Mouse (Mus musculus): Measurements from ENCODE around the gene Tmem131l. TPM values are rescaled to one million over a fixed set of nuclear protein-coding genes. Genes with fewer than 3 reads are reported as not detected.
"Not testable (repeated sequence)": the region's sequence is repeated elsewhere in the genome, so short reads cannot be mapped to it uniquely, and the experiment has no call there.

Tmem131l gene
- polyA plus RNA-seq, 1 experiment, result 9.8 TPM

DNA sequence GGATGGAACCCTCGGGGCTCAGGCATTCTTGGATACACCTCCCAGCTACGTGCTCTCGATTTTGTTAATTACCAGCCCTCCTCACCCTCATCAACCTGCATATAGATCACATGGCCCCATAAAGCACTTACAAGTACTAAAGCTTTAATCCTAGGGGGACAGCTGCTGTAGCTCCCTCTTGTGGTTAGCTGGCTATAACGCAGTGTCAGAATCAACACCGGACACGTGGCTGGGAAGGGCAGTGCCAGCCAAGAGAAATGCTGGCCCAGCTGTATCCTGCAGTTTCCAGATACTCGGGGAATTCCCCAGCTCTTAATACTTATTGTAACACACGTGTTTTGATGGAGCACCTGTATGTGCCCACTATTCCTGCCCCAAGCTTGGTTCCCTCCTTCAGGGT, 140.4 kb downstream of the Tmem131l start:
- Histone ChIP-seq H3K4me3 (ENCODE audit: insufficient read depth, low read depth, low read length) (no peak overlapping the region), H3K4me1 (ENCODE audit: control insufficient read depth, insufficient read depth, low read length) (no peaks in the 10 kb centered on the region), H3K27me3 (replicated peaks; ENCODE audit: control insufficient read depth, insufficient read depth, low read length) (no peaks in the 10 kb centered on the region), H3K27ac (ENCODE audit: insufficient read depth, low read depth, low read length) (no peak overlapping the region), H3K36me3 (ENCODE audit: control insufficient read depth, insufficient read depth, low read length) (no peaks in the 10 kb centered on the region)
- TF ChIP-seq CTCF (conservative IDR thresholded peaks at IDR 0.05; ENCODE audit: insufficient read depth, insufficient read length, low read depth, low read length) (peak; percentile 78), POLR2A (IDR thresholded peaks at IDR 0.05; ENCODE audit: low read depth, low read length) (no peak)
- 25% methylated on average over 8 of the region's 8 CpGs for WGBS
- peak; percentile 46 for DNase-seq

DNA sequence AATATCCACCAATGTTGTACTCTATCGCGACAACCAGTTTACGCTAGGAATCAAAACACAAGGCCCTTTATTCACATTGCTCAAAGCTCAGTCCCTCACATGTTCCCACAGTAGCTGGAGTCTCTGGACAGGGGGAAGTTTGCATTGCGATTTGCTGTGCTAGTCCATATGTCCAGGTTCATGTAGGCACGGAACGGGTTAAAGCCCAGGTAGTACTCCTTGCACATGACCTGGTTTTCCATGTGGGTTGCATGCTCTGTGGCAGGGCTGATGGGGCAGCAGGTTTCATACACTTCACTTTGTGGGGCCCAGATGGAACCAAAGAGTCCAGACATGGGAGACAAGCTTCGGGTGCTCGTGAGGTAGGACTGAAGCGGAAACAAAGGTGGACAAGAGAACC, 141.7 kb downstream of the Tmem131l start:
- Histone ChIP-seq H3K4me1 (ENCODE audit: control insufficient read depth, insufficient read depth, low read length) (no peaks in the 10 kb centered on the region), H3K27me3 (replicated peaks; ENCODE audit: control insufficient read depth, insufficient read depth, low read length) (no peaks in the 10 kb centered on the region), H3K27ac (ENCODE audit: insufficient read depth, low read depth, low read length) (no peak overlapping the region), H3K4me3 (ENCODE audit: insufficient read depth, low read depth, low read length) (no peak overlapping the region), H3K36me3 (ENCODE audit: control insufficient read depth, insufficient read depth, low read length) (no peaks in the 10 kb centered on the region)
- no peak for TF ChIP-seq CTCF (conservative IDR thresholded peaks at IDR 0.05; ENCODE audit: insufficient read depth, insufficient read length, low read depth, low read length)
- DNase-seq, result no peak
- WGBS, result 97% methylated on average over 9 of the region's 9 CpGs

DNA sequence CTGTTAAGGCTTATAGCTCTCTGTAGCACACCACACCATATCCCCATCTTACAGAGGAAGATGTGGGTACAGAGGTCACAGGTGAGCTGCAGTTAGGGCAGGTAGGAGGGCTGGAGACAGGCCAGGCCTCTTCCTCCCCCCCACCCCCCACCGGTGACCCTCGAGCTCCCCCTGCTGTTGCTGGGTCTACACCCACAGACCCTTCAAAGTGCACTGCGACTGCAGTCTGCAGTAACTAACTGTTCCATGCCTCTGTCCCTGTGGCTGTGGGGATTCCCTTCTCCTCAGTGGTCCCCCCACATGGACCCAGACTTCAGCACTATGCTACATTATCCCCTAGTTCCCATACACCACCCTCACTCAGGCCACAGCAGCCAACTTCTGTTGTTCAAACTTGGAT, 144.2 kb downstream of the Tmem131l start:
- Histone ChIP-seq H3K4me3 (ENCODE audit: insufficient read depth, low read depth, low read length) (no peak overlapping the region), H3K27me3 (replicated peaks; ENCODE audit: control insufficient read depth, insufficient read depth, low read length) (no peaks in the 10 kb centered on the region), H3K27ac (ENCODE audit: insufficient read depth, low read depth, low read length) (no peak overlapping the region), H3K36me3 (ENCODE audit: control insufficient read depth, insufficient read depth, low read length) (no peaks in the 10 kb centered on the region), H3K4me1 (ENCODE audit: control insufficient read depth, insufficient read depth, low read length) (no peaks in the 10 kb centered on the region)
- no peak for TF ChIP-seq POLR2A (IDR thresholded peaks at IDR 0.05; ENCODE audit: low read depth, low read length)
- peak; percentile 28; the same call in 1 of the 2 replicates for TF ChIP-seq CTCF (conservative IDR thresholded peaks at IDR 0.05; ENCODE audit: insufficient read depth, insufficient read length, low read depth, low read length)
- no peak for DNase-seq
- 34% methylated on average over 3 of the region's 3 CpGs for WGBS

DNA sequence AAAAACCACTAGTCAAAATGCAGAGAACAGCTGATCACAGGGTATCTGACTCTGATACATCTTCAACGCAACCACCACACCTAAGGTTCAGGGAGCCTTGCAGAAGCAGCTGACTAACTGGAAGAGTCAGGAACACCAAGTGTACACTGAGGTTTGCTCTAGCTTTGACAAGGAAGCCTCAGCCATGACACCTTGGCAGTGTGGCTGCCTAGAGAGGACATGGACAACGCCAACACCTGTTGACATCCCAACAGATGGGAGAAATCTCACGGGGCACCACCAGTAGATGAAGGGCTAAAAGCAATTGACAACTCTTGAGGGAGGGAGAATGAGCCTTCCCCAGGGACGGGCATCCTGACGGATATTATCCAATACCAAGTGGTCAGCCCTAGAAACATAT, 144.9 kb downstream of the Tmem131l start:
- no peaks in the 10 kb centered on the region for H3K36me3 ChIP-seq (ENCODE audit: control insufficient read depth, insufficient read depth, low read length)
- TF ChIP-seq CTCF (conservative IDR thresholded peaks at IDR 0.05; ENCODE audit: insufficient read depth, insufficient read length, low read depth, low read length) (no peak), POLR2A (IDR thresholded peaks at IDR 0.05; ENCODE audit: low read depth, low read length) (no peak)
- H3K27ac ChIP-seq (ENCODE audit: insufficient read depth, low read depth, low read length), result no peak overlapping the region
- WGBS, result 95% methylated on average over 5 of the region's 5 CpGs
- DNase-seq, result no peak
- H3K27me3 ChIP-seq (replicated peaks; ENCODE audit: control insufficient read depth, insufficient read depth, low read length), result no peaks in the 10 kb centered on the region
- H3K4me3 ChIP-seq (ENCODE audit: insufficient read depth, low read depth, low read length), result no peak overlapping the region
- no peaks in the 10 kb centered on the region for H3K4me1 ChIP-seq (ENCODE audit: control insufficient read depth, insufficient read depth, low read length)

DNA sequence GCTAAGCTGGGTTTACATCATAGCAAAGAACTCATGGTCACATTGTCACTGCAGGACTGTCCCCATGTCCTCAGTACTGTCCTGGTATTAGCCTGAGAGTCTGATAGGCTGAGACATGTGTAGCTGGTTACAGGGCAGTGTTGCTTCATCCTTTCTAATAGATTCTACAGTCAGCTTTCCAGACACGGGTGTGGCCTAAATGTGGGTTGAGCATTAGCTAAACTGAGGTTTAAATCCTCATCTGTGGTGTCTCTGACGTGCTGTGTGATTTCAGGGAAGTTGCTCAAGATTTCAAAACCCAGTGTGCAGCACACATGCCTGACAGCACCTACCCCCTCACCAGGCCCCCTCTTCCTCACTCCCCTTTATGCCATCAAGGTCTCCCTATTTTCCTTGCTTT, 154.8 kb downstream of the Tmem131l start:
- Histone ChIP-seq H3K27ac (ENCODE audit: insufficient read depth, low read depth, low read length) (no peak overlapping the region), H3K4me3 (ENCODE audit: insufficient read depth, low read depth, low read length) (no peak overlapping the region), H3K27me3 (replicated peaks; ENCODE audit: control insufficient read depth, insufficient read depth, low read length) (no peaks in the 10 kb centered on the region), H3K36me3 (ENCODE audit: control insufficient read depth, insufficient read depth, low read length) (no peaks in the 10 kb centered on the region), H3K4me1 (ENCODE audit: control insufficient read depth, insufficient read depth, low read length) (no peaks in the 10 kb centered on the region)
- TF ChIP-seq POLR2A (IDR thresholded peaks at IDR 0.05; ENCODE audit: low read depth, low read length) (no peak), CTCF (conservative IDR thresholded peaks at IDR 0.05; ENCODE audit: insufficient read depth, insufficient read length, low read depth, low read length) (no peak)
- WGBS, result 66% methylated on average over 2 of the region's 2 CpGs
- no peak for DNase-seq

DNA sequence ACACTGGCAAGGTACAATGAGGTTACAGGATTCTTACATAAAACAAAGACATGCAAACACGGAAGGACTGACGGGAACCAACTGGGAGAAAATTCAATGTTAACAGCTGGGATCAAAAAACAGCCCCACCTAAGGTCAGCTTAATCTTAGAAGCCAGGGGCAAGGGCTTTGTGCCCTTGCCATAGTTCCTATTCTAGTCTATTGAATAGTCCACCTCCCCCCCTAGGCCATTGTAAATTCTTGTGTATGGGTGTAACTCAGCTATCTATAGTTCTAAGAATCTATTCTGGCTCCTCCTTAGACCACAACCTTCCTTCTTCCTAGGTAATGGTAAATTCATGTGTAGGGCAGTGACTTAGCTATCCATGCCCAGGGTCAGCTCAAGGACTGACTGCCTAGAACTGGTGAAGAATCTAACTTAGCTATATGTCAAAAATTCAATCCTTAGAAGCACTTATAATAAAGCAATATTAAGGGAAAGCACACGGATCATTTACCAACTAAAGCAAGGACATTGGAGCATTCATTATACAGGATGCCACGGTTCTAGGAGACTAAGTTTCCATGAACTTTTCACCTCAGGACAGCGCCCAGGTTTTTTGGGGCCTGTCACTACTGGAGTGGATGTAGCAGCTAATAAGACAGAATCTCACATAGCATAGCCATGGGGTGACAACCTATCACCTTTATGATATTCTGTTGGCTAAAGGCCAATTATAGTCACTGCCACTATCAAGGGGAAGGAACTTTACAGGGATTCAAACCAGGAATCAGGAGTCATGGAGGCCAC, 160.5 kb downstream of the Tmem131l start:
- H3K36me3 ChIP-seq (ENCODE audit: control insufficient read depth, insufficient read depth, low read length); H3K4me3 ChIP-seq (ENCODE audit: insufficient read depth, low read depth, low read length); H3K4me1 ChIP-seq (ENCODE audit: control insufficient read depth, insufficient read depth, low read length); H3K27ac ChIP-seq (ENCODE audit: insufficient read depth, low read depth, low read length); H3K27me3 ChIP-seq (replicated peaks; ENCODE audit: control insufficient read depth, insufficient read depth, low read length); DNase-seq: not testable (repeated sequence)
- 85% methylated on average over 5 of the region's 5 CpGs for WGBS

DNA sequence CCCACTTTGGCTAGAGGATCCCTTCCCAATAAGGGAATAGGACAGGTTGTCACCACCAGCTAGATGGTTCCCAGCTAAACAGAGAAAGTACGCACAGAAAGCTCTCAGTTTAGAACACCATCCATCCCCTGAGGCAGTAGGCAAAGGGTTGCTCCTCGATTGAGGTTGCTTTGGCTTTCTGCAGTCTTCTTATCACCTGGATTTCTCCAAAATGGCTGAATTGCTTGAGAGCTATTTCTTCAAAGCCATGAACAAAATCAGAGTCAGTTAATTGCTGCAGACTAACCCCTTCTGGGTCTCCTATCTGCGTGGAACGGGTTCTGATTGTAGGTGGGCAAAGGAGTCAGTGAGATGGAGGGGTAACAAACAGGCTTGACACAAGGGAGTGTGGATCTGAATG, 161.2 kb downstream of the Tmem131l start:
- Histone ChIP-seq H3K4me3 (ENCODE audit: insufficient read depth, low read depth, low read length) (no peak overlapping the region), H3K27me3 (replicated peaks; ENCODE audit: control insufficient read depth, insufficient read depth, low read length) (no peaks in the 10 kb centered on the region), H3K4me1 (ENCODE audit: control insufficient read depth, insufficient read depth, low read length) (no peaks in the 10 kb centered on the region), H3K36me3 (ENCODE audit: control insufficient read depth, insufficient read depth, low read length) (no peaks in the 10 kb centered on the region), H3K27ac (ENCODE audit: insufficient read depth, low read depth, low read length) (no peak overlapping the region)
- 91% methylated on average over 4 of the region's 4 CpGs for WGBS
- DNase-seq, result no peak
- no peak for TF ChIP-seq POLR2A (IDR thresholded peaks at IDR 0.05; ENCODE audit: low read depth, low read length)
- TF ChIP-seq CTCF (conservative IDR thresholded peaks at IDR 0.05; ENCODE audit: insufficient read depth, insufficient read length, low read depth, low read length), result no peak
